Mouse (Mus musculus) cortical plate, adult 2 months (tissue): ENCODE data around the gene Smg6. TPM values are rescaled to one million over a fixed set of nuclear protein-coding genes. Genes with fewer than 3 reads are reported as not detected.

Source experiments
- H3K27ac ChIP-seq: fragments of 200-500 bp; 2 replicates; pipeline ENCODE4 v1.5.1; 2012; ENCODE audit warnings: low read length, control low read depth, inconsistent platforms; ENCODE audit not compliant: insufficient read depth
- H3K4me1 ChIP-seq: fragments of 200-500 bp; 2 replicates; pipeline ENCODE4 v1.6.1; 2011; ENCODE audit warnings: low read length; ENCODE audit not compliant: control insufficient read depth, insufficient read depth
- H3K4me3 ChIP-seq: fragments of 200-500 bp; 2 replicates; pipeline ENCODE4 v1.5.1; 2011; ENCODE audit warnings: mild to moderate bottlenecking, low read length, control low read depth; ENCODE audit not compliant: insufficient read depth
- CTCF ChIP-seq: fragments of 200-500 bp; IDR thresholded peaks from 2 replicates; pipeline ENCODE4 v1.5.1; 2011; ENCODE audit warnings: mild to moderate bottlenecking, control low read depth, low read length; ENCODE audit not compliant: insufficient read depth; ENCODE audit errors: extremely low read depth
- POLR2A ChIP-seq: fragments of 200-500 bp; IDR thresholded peaks from 2 replicates; pipeline ENCODE4 v1.6.1; 2011; ENCODE audit warnings: mild to moderate bottlenecking, low read length, control low read depth; ENCODE audit not compliant: insufficient read depth; ENCODE audit errors: extremely low read depth
- polyA plus RNA-seq: library from polyadenylated mRNA; depleted of rRNA; stranded (reverse); fragments of >200 nt; gene quantifications from 2 replicates; pipeline ENCODE4 v1.2.3, GENCODE M21; 2012; rRNA removed

The Smg6 gene
- 26.9 and 29.2 TPM in 2 replicates for polyA plus RNA-seq

- TF ChIP-seq CTCF (no peak), POLR2A (peak; percentile 72; the same call in 1 of the 2 replicates)
- H3K4me1 ChIP-seq, result peaks cover 2% of the 10 kb centered on the region; the same call in 1 of the 2 replicates
- peak within 1 kb of the TSS; percentile 64 for H3K4me3 ChIP-seq
- peak within 1 kb of the TSS; percentile 94 for H3K27ac ChIP-seq
Measured at GRCm38 (mm10) chr11:74925577-74926387, at the start of gene Smg6, which contains the start of gene Srr. Gene Smg6 (plus strand): TSS chr11:74925823. Gene Srr (minus strand): TSS chr11:74925948.

- peaks cover 12% of the 10 kb centered on the region for H3K4me1 ChIP-seq
- peak overlapping the region; percentile 7; the same call in 1 of the 2 replicates for H3K27ac ChIP-seq
- no peak overlapping the region for H3K4me3 ChIP-seq
- TF ChIP-seq POLR2A (peak; percentile 35; the same call in 1 of the 2 replicates), CTCF (no peak)
Measured at GRCm38 (mm10) chr11:74876801-74877200, 48.8 kb upstream of the Smg6 start.

- no peak for TF ChIP-seq POLR2A
- no peak for TF ChIP-seq CTCF
- H3K4me1 ChIP-seq, result peaks cover 7% of the 10 kb centered on the region
- H3K4me3 ChIP-seq, result no peak overlapping the region
- no peak overlapping the region for H3K27ac ChIP-seq
Measured at GRCm38 (mm10) chr11:74880999-74881398, 44.6 kb upstream of the Smg6 start.

- no peak for TF ChIP-seq POLR2A
- no peak for TF ChIP-seq CTCF
- H3K4me3 ChIP-seq, result no peak overlapping the region
- H3K27ac ChIP-seq, result no peak overlapping the region
- peaks cover 5% of the 10 kb centered on the region for H3K4me1 ChIP-seq
Measured at GRCm38 (mm10) chr11:74881979-74882378, 43.6 kb upstream of the Smg6 start.

GRCm38 (mm10) chr11:74883098-74883497 is 42.5 kb upstream of the Smg6 start:
- H3K4me1 ChIP-seq, result peaks cover 5% of the 10 kb centered on the region
- no peak overlapping the region for H3K4me3 ChIP-seq
- no peak for TF ChIP-seq CTCF
- no peak for TF ChIP-seq POLR2A
- no peak overlapping the region for H3K27ac ChIP-seq

GRCm38 (mm10) chr11:74894619-74895018 is 31.0 kb upstream of the Smg6 start:
- no peak for TF ChIP-seq POLR2A
- no peak for TF ChIP-seq CTCF
- peaks cover 3% of the 10 kb centered on the region; the same call in 1 of the 2 replicates for H3K4me1 ChIP-seq
- H3K4me3 ChIP-seq, result no peak overlapping the region
- H3K27ac ChIP-seq, result 0 out of 2 replicates have a peak overlapping the region, but pooled peaks have one; percentile 3

- H3K27ac ChIP-seq, result peak overlapping the region; percentile 96
- H3K4me1 ChIP-seq, result peaks cover 3% of the 10 kb centered on the region; the same call in 1 of the 2 replicates
- TF ChIP-seq CTCF (no peak), POLR2A (no peak)
- H3K4me3 ChIP-seq, result peak overlapping the region; percentile 97
Measured at GRCm38 (mm10) chr11:74895980-74896900, 29.4 kb upstream of the Smg6 start.

- Histone ChIP-seq H3K27ac (peak within 1 kb of the TSS; percentile 96), H3K4me3 (peak within 1 kb of the TSS; percentile 97), H3K4me1 (peaks cover 3% of the 10 kb centered on the region; the same call in 1 of the 2 replicates)
- no peak for TF ChIP-seq CTCF
- peak; percentile 26; the same call in 1 of the 2 replicates for TF ChIP-seq POLR2A
Measured at GRCm38 (mm10) chr11:74896901-74897677, 28.5 kb upstream of the Smg6 start, which contains the start of gene Sgsm2. Gene Sgsm2 (minus strand): TSS chr11:74897060.
